Mouse (Mus musculus) embryonic fibroblast, embryonic 13.5 days (primary cell): ENCODE measurements around the gene Ceacam16.

ENCODE experiments used
- CTCF ChIP-seq: IDR thresholded peaks from 2 replicates; pipeline ENCODE4 v1.5.1; 2011; ENCODE audit warnings: mild to moderate bottlenecking, control low read depth, low read length, moderate library complexity, borderline replicate concordance; ENCODE audit not compliant: insufficient read depth
- POLR2A ChIP-seq: IDR thresholded peaks from 2 replicates; pipeline ENCODE4 v1.6.1; 2011; ENCODE audit warnings: low read depth, mild to moderate bottlenecking, control low read depth, low read length, moderate library complexity

GRCm38 (mm10) chr7:19836843-19837242 lies 24.3 kb downstream of the Ceacam16 start:
- no peak for TF ChIP-seq POLR2A
- no peak for TF ChIP-seq CTCF
